Mouse (Mus musculus): ENCODE data around the gene Rpl9-ps1. TPM values are rescaled to one million over a fixed set of nuclear protein-coding genes. Genes with fewer than 3 reads are reported as not detected.

Gene Rpl9-ps1
- polyA plus RNA-seq, 1 experiment from 2014 or later = not detected

GRCm38 (mm10) chr11:83616586-83616985, 28.8 kb downstream of the Rpl9-ps1 start:
- Histone ChIP-seq H3K27me3 (ENCODE audit: control insufficient read depth, insufficient read depth, low read length) (no peaks in the 10 kb centered on the region), H3K9ac (replicated peaks; ENCODE audit: low read depth, low read length) (no peak overlapping the region), H3K4me2 (replicated peaks; ENCODE audit: low read depth, low read length) (no peak overlapping the region), H3K4me3 (ENCODE audit: low read depth, low read length) (no peak overlapping the region), H3K9me3 (ENCODE audit: control insufficient read depth, low read depth, low read length) (no peaks in the 10 kb centered on the region), H3K36me3 (ENCODE audit: control insufficient read depth, insufficient read depth, low read length) (no peaks in the 10 kb centered on the region), H3K27ac (ENCODE audit: low read length) (no peak overlapping the region), H3K4me1 (ENCODE audit: control insufficient read depth, insufficient read depth, low read length) (no peaks in the 10 kb centered on the region)
- 79% methylated on average over 1 of the region's 1 CpGs for WGBS
- no peak for ATAC-seq (ENCODE audit: insufficient number of reproducible peaks, insufficient read depth, low FRiP score, low read depth)

- no peak for ATAC-seq (ENCODE audit: insufficient number of reproducible peaks, insufficient read depth, low FRiP score, low read depth)
- H3K4me1 ChIP-seq (ENCODE audit: control insufficient read depth, insufficient read depth, low read length) = no peaks in the 10 kb centered on the region
- no peaks in the 10 kb centered on the region for H3K27me3 ChIP-seq (ENCODE audit: control insufficient read depth, insufficient read depth, low read length)
- no peak overlapping the region for H3K27ac ChIP-seq (ENCODE audit: low read length)
- 79% methylated on average over 2 of the region's 2 CpGs for WGBS
- no peaks in the 10 kb centered on the region for H3K9me3 ChIP-seq (ENCODE audit: control insufficient read depth, low read depth, low read length)
- no peaks in the 10 kb centered on the region for H3K36me3 ChIP-seq (ENCODE audit: control insufficient read depth, insufficient read depth, low read length)
- H3K4me3 ChIP-seq (ENCODE audit: low read depth, low read length) = no peak overlapping the region
- no peak overlapping the region for H3K4me2 ChIP-seq (replicated peaks; ENCODE audit: low read depth, low read length)
- no peak overlapping the region for H3K9ac ChIP-seq (replicated peaks; ENCODE audit: low read depth, low read length)
These were observed 34.5 kb downstream of the Rpl9-ps1 start for GRCm38 (mm10) chr11:83610900-83611299.

DNA sequence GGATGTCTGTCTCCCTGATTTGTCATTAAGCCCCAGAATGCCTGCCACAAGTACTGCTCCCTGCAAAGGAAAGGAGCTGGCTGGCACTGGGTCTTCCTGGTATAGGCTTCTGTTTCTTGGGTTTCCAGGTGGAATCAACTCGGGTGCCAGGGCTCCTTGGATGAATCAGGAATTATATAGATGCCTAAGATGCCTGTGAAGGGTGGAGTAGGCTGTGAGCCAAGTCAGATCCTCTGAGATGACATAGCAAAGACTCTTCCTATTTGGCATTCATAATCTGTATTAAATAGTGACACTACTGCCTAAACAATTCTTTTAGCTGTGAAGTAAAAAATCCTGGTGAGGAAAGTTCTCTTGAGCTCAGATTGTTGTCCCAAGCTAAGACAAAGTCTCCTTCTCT, 39.0 kb downstream of the Rpl9-ps1 start:
- WGBS = 32% methylated on average over 1 of the region's 1 CpGs
- H3K9me3 ChIP-seq (ENCODE audit: control insufficient read depth, low read depth, low read length) = no peaks in the 10 kb centered on the region
- no peaks in the 10 kb centered on the region for H3K4me1 ChIP-seq (ENCODE audit: control insufficient read depth, insufficient read depth, low read length)
- no peaks in the 10 kb centered on the region for H3K27me3 ChIP-seq (ENCODE audit: control insufficient read depth, insufficient read depth, low read length)
- no peak overlapping the region for H3K27ac ChIP-seq (ENCODE audit: low read length)
- H3K4me2 ChIP-seq (replicated peaks; ENCODE audit: low read depth, low read length) = no peak overlapping the region
- no peak overlapping the region for H3K4me3 ChIP-seq (ENCODE audit: low read depth, low read length)
- no peak overlapping the region for H3K9ac ChIP-seq (replicated peaks; ENCODE audit: low read depth, low read length)
- H3K36me3 ChIP-seq (ENCODE audit: control insufficient read depth, insufficient read depth, low read length) = no peaks in the 10 kb centered on the region
- no peak for ATAC-seq (ENCODE audit: insufficient number of reproducible peaks, insufficient read depth, low FRiP score, low read depth)

DNA sequence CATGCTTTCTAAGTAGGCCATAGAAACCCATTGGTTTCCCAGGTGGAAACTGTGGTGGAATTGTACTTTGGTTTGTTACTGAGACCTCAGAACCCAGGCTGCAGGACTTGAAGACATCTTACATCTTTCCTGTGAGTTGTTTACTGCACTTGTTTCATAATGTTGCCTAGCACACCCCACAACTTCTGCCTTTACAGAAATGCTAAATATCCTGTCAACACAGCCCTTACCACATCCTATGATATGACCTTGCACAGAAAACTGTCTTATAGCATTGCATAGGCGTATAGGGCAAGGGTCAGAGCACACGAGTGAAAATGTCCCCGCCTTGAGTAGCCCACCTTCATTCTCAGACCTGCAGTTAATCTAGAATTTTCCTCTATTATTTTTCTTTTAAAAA, 39.9 kb downstream of the Rpl9-ps1 start:
- Histone ChIP-seq H3K27ac (ENCODE audit: low read length) (no peak overlapping the region), H3K9ac (replicated peaks; ENCODE audit: low read depth, low read length) (no peak overlapping the region), H3K36me3 (ENCODE audit: control insufficient read depth, insufficient read depth, low read length) (no peaks in the 10 kb centered on the region), H3K4me3 (ENCODE audit: low read depth, low read length) (no peak overlapping the region), H3K27me3 (ENCODE audit: control insufficient read depth, insufficient read depth, low read length) (no peaks in the 10 kb centered on the region), H3K9me3 (ENCODE audit: control insufficient read depth, low read depth, low read length) (no peaks in the 10 kb centered on the region), H3K4me2 (replicated peaks; ENCODE audit: low read depth, low read length) (no peak overlapping the region), H3K4me1 (ENCODE audit: control insufficient read depth, insufficient read depth, low read length) (no peaks in the 10 kb centered on the region)
- ATAC-seq (ENCODE audit: insufficient number of reproducible peaks, insufficient read depth, low FRiP score, low read depth) = no peak
- 90% methylated on average over 3 of the region's 3 CpGs for WGBS

- H3K27me3 ChIP-seq (ENCODE audit: control insufficient read depth, insufficient read depth, low read length) = no peaks in the 10 kb centered on the region
- H3K4me1 ChIP-seq (ENCODE audit: control insufficient read depth, insufficient read depth, low read length) = no peaks in the 10 kb centered on the region
- no peak overlapping the region for H3K4me3 ChIP-seq (ENCODE audit: low read depth, low read length)
- no peak for ATAC-seq (ENCODE audit: insufficient number of reproducible peaks, insufficient read depth, low FRiP score, low read depth)
- H3K36me3 ChIP-seq (ENCODE audit: control insufficient read depth, insufficient read depth, low read length) = no peaks in the 10 kb centered on the region
- H3K9me3 ChIP-seq (ENCODE audit: control insufficient read depth, low read depth, low read length) = no peaks in the 10 kb centered on the region
- 85% methylated on average over 4 of the region's 4 CpGs for WGBS
- no peak overlapping the region for H3K27ac ChIP-seq (ENCODE audit: low read length)
- H3K4me2 ChIP-seq (replicated peaks; ENCODE audit: low read depth, low read length) = no peak overlapping the region
- no peak overlapping the region for H3K9ac ChIP-seq (replicated peaks; ENCODE audit: low read depth, low read length)
These were observed 40.7 kb downstream of the Rpl9-ps1 start for GRCm38 (mm10) chr11:83604698-83605097.

GRCm38 (mm10) chr11:83603399-83603798, 42.0 kb downstream of the Rpl9-ps1 start:
- 87% methylated on average over 3 of the region's 3 CpGs for WGBS
- Histone ChIP-seq H3K27ac (ENCODE audit: low read length) (no peak overlapping the region), H3K9me3 (ENCODE audit: control insufficient read depth, low read depth, low read length) (no peaks in the 10 kb centered on the region), H3K4me2 (replicated peaks; ENCODE audit: low read depth, low read length) (no peak overlapping the region), H3K36me3 (ENCODE audit: control insufficient read depth, insufficient read depth, low read length) (no peaks in the 10 kb centered on the region), H3K9ac (replicated peaks; ENCODE audit: low read depth, low read length) (no peak overlapping the region), H3K4me1 (ENCODE audit: control insufficient read depth, insufficient read depth, low read length) (no peaks in the 10 kb centered on the region), H3K4me3 (ENCODE audit: low read depth, low read length) (no peak overlapping the region), H3K27me3 (ENCODE audit: control insufficient read depth, insufficient read depth, low read length) (no peaks in the 10 kb centered on the region)
- ATAC-seq (ENCODE audit: insufficient number of reproducible peaks, insufficient read depth, low FRiP score, low read depth) = no peak

GRCm38 (mm10) chr11:83600576-83600975, 44.8 kb downstream of the Rpl9-ps1 start:
- Histone ChIP-seq H3K27ac (ENCODE audit: low read length) (no peak overlapping the region), H3K4me1 (ENCODE audit: control insufficient read depth, insufficient read depth, low read length) (no peaks in the 10 kb centered on the region), H3K36me3 (ENCODE audit: control insufficient read depth, insufficient read depth, low read length) (no peaks in the 10 kb centered on the region), H3K4me2 (replicated peaks; ENCODE audit: low read depth, low read length) (no peak overlapping the region), H3K9ac (replicated peaks; ENCODE audit: low read depth, low read length) (no peak overlapping the region), H3K4me3 (ENCODE audit: low read depth, low read length) (no peak overlapping the region), H3K9me3 (ENCODE audit: control insufficient read depth, low read depth, low read length) (no peaks in the 10 kb centered on the region), H3K27me3 (ENCODE audit: control insufficient read depth, insufficient read depth, low read length) (no peaks in the 10 kb centered on the region)
- WGBS = 63% methylated on average over 2 of the region's 2 CpGs
- no peak for ATAC-seq (ENCODE audit: insufficient number of reproducible peaks, insufficient read depth, low FRiP score, low read depth)

DNA sequence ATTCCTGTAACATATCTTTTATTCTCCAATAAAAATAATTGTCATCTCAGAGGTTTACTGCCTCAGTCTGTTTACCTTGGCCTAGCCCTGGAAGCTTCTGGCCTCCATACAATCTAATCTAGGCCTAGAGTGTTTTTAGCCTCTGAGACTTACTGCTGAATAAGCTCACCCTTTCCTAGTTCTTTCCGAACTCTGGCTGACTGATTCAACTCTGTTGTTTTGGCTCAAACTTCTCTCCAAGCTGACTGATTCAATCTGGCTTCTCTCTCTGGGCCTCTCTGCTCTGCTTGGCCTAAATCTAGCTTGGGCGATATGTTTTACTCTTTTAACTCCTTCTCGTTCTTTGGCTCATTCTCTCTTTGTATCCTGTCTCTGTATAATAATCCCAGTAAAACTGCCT, 46.4 kb downstream of the Rpl9-ps1 start:
- no peak overlapping the region for H3K27ac ChIP-seq (ENCODE audit: low read length)
- H3K4me1 ChIP-seq (ENCODE audit: control insufficient read depth, insufficient read depth, low read length) = no peaks in the 10 kb centered on the region
- no peaks in the 10 kb centered on the region for H3K36me3 ChIP-seq (ENCODE audit: control insufficient read depth, insufficient read depth, low read length)
- ATAC-seq (ENCODE audit: insufficient number of reproducible peaks, insufficient read depth, low FRiP score, low read depth) = no peak
- H3K4me2 ChIP-seq (replicated peaks; ENCODE audit: low read depth, low read length) = no peak overlapping the region
- H3K9me3 ChIP-seq (ENCODE audit: control insufficient read depth, low read depth, low read length) = no peaks in the 10 kb centered on the region
- WGBS = 78% methylated on average over 3 of the region's 3 CpGs
- H3K9ac ChIP-seq (replicated peaks; ENCODE audit: low read depth, low read length) = no peak overlapping the region
- H3K4me3 ChIP-seq (ENCODE audit: low read depth, low read length) = no peak overlapping the region
- H3K27me3 ChIP-seq (ENCODE audit: control insufficient read depth, insufficient read depth, low read length) = no peaks in the 10 kb centered on the region

DNA sequence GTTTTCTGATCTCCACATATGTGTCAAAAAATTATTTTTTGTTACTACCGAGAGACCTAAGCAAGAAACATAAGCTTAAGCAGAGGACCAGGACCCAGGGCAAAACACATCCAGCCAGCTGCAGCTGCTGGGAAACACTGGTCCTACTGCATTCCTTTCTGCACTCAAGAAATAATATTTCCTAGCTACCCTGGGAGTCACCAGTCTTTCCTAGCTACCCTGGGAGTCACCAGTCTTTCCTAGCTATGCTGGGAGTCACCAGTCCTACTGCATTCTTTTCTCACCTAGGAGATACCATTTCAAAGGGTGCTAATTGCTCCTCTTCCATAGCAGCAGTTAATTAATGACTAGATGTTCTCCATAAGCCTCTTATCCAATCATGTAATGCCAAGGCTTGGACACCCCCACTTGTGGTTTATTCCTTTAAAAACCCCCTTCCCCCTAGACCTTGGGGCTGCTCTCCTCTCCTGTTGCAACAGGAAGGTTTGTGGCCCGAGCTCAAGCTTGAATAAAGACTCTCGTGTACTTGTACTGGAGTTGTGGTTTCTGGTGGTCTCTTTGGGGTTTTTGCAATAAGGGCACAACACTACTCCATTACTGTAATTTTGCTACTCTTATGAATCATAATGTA, 47.1 kb downstream of the Rpl9-ps1 start:
- no peak for ATAC-seq (ENCODE audit: insufficient number of reproducible peaks, insufficient read depth, low FRiP score, low read depth)
- Histone ChIP-seq H3K4me3 (ENCODE audit: low read depth, low read length) (no peak overlapping the region), H3K36me3 (ENCODE audit: control insufficient read depth, insufficient read depth, low read length) (no peaks in the 10 kb centered on the region), H3K4me1 (ENCODE audit: control insufficient read depth, insufficient read depth, low read length) (no peaks in the 10 kb centered on the region), H3K27me3 (ENCODE audit: control insufficient read depth, insufficient read depth, low read length) (no peaks in the 10 kb centered on the region), H3K9ac (replicated peaks; ENCODE audit: low read depth, low read length) (no peak overlapping the region), H3K9me3 (ENCODE audit: control insufficient read depth, low read depth, low read length) (no peaks in the 10 kb centered on the region), H3K27ac (ENCODE audit: low read length) (no peak overlapping the region), H3K4me2 (replicated peaks; ENCODE audit: low read depth, low read length) (no peak overlapping the region)
- 61% methylated on average over 3 of the region's 3 CpGs for WGBS

Measured in stomach, embryonic 14.5 days (tissue).